Mouse (Mus musculus) liver, adult 2 months (tissue): ENCODE results near the gene Pgr.

Experiments
- CTCF ChIP-seq: fragments of 200-500 bp; IDR thresholded peaks from 2 replicates; pipeline ENCODE4 v1.5.1; 2011; ENCODE audit warnings: low read depth, low read length, control low read depth
- POLR2A ChIP-seq: fragments of 200-500 bp; IDR thresholded peaks from 2 replicates; pipeline ENCODE4 v1.6.1; 2011; ENCODE audit warnings: low read length, control low read depth; ENCODE audit not compliant: insufficient read depth; ENCODE audit errors: extremely low read depth

DNA sequence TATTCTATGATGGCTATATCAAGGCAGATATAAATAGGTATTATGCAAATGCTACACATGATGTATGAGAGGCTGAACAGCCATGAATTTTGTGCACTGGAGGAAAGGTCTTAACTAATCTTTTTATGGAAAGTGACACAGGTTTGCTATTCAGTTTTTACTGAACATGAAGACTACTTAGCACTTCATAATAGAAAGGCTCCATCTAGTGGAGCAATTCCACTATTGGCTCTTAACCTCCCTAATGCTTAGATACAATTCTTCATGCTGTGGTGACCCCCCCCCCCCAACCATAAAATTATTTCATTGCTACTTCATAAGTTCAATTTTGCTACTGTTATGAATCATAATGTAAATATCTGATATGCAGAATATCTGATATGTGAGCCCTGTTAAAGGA lies 101.5 kb downstream of the Pgr start:
- TF ChIP-seq POLR2A (no peak), CTCF (no peak)
